Mouse (Mus musculus): ENCODE results near the gene 2310034G01Rik.

2310034G01Rik gene

DNA sequence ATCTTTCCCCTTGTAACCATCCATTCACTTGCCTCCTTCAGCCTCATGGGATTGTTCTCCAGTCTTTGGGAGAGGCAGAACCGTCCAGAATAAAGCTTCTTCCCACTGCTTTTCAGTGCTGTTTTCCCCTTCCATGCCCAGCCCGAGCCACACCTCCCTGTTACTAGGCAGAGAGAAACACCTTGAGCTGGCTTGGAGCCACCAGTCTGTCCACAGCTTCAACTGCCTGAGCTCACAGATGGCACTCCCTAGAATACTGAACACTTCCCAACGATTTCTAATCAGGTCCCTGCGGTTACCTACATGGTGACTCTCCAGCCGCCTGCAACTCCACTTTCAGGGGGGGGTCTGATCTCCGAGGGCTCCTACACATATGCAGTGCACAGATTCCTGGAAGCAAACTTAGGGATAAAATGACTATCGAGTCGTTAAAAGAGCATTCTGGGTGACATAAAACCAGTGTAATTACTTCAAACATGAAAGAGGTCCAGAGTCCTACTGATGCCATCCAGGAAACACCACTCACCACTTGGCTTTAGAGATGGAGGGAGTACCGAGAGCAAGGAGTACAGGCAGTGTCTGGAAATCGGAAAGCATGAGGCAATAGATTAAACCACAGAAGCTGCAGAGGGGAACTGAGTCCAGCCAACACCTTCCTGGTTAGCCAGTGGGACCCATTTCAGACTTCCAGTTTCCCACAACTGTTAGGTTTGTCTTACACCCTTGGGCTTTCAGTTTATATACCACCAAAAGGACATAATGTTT is at the start of gene 2310034G01Rik:
TSS of gene 2310034G01Rik (minus strand) at position 135 of the 765 bp plus-strand sequence.
- peak; percentile 26 for DNase-seq

- DNase-seq: no peak
Measured at GRCm38 (mm10) chr19:46399886-46400285, 49.8 kb upstream of the 2310034G01Rik start.

- no peak for DNase-seq
Measured at GRCm38 (mm10) chr19:46399372-46399771, 49.3 kb upstream of the 2310034G01Rik start.

GRCm38 (mm10) chr19:46398401-46398800 is 48.3 kb upstream of the 2310034G01Rik start:
- DNase-seq: no peak

DNA sequence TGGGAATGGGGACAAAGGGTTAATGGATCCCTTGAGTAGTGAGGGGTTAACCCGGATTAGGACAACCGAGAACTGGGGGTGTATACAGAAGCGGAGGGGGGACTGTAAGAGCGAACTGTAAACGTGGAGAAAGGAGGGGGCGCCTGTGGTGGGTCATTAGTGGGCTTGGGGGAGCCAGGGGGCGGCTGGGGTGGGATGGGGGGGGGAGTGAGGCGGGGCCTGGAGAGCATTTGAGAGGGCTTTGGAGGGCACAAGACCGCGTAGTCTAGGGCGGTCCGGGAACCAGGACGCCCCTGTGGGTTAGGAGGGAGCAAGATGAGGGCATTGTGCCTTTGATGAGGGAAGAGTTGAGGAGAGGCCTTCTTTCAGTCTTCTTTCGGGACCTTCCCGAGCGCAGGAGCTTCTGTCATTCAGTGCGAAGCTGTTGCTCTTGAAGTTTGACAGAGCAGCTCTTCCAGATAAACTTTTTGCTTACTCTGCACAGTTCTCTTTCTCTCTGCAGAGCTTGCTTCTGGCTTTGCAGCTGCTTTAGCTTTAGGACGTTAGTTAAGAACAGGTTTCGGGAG is 47.4 kb upstream of the 2310034G01Rik start:
- DNase-seq: peak; percentile 48

DNA sequence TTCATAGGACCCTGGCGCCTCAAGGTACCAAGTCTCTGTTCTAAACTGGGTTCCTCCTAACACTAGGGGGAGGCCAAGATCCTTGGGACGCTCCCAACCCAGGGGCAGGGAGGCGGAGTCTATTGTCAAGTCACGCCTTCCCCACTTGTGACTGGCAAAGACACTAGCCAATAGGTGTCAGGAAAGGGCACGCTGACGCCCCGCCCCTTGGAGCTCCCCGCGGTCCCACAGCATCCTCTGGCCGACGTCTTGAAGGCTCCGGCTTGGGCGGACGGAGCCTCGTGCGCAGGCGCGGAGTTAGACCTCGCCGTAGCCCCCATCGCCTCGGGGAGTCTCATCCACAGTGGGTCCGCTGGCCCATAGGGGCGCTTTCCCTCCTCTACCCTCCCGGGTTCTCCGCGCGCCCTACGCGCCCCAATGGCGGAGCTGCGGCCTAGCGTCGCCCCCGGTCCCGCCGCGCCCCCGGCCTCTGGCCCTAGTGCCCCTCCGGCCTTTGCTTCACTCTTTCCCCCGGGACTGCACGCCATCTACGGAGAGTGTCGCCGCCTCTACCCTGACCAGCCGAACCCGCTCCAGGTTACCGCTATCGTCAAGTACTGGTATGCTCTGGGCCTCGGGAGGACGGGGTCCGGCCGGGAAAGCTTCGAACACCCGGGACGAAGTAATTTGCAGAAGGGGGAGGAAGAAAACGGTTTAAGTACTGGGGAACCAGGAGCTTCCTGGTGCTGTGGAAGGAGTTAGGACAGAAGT is 46.8 kb upstream of the 2310034G01Rik start, which contains the start of gene Sufu:
TSS of gene Sufu (plus strand) at position 211 of the 750 bp plus-strand sequence.
- peak; percentile 99 for DNase-seq

DNA sequence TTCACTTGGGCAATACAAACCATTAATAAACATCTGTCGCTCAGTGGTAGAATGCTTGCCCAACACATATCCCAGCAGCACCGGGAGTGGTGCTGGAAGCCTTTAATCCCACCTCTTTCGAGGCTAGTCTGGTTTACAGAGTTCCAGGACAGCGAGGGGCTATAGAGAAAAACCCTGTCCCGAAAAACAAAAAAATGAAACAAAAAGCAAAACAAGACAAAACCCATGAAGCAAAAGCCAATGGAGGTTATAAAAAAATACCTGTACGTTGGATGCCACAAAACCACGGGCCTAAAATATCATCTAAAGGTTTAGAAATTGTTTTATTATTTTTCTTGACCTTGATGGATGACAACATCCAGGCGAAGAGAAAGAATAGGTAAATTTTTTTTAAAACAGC is 46.0 kb upstream of the 2310034G01Rik start:
- DNase-seq: no peak

DNA sequence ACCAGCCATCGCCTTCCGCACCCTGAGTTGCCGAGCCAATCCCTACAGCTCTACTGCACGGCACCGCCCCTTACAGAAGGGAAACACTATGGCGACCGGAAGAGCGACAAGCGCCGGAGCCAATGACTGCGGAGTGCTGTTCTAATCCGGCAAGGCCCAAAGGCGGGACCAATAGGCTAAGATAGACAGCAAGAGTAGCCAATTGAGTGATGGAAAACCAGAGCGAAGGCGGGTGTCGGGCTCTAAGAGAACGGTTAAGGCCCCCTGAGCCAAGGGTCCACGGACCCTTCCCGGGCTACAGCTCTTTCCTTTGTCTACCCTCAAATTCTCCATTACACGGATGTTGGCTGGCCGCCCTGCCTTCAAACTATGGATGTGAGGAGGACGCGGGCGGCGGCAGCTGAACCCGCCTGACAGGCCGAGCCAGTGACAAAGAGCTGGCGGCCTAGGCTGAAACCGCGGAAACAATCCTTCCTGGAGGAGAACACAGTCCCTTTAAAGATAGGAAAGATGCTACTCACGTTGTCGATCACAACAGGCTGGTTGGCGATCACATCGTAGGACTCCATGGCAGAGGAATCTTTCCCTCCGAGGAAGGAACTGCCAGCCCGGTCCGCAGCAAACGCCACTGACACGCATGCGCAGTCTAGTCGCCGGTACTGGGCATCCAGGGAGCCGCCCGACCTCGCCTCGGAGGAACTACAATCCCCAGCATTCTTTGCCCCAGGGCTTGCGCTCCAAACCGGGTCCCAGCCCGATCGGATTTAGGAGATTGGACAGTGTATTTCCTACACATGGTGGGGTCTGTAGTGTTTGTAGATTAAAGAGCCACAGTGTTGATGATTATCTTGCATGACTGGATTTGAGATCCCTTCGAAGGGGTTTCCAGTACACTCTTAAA is 45.3 kb upstream of the 2310034G01Rik start, which contains the start of gene Actr1a:
TSS of gene Actr1a (minus strand) at position 640 of the 901 bp plus-strand sequence.
- DNase-seq: peak; percentile 98

DNA sequence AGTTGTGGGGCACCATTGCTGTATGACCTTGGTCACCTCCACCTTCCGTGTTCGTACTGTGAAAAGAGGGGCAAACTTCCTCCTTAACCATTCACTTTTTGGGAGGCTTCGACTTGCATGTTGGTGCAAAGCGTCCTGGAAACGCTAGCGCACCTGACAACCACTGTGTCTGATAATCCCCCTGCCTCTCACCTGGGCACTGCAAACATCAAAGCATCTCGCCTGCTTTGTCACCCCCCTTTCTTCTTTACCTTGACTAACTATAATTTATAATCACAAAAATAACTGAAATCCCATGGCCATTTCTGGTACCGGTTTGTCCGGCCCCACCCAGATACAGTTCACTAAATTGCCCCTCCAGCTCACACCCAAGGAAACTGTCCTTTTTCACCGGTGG is 44.6 kb upstream of the 2310034G01Rik start:
- no peak for DNase-seq

- peak; percentile 65 for DNase-seq
Measured at GRCm38 (mm10) chr19:46392018-46392417, 41.9 kb upstream of the 2310034G01Rik start.

- no peak for DNase-seq
Measured at GRCm38 (mm10) chr19:46389872-46390271, 39.8 kb upstream of the 2310034G01Rik start.

DNA sequence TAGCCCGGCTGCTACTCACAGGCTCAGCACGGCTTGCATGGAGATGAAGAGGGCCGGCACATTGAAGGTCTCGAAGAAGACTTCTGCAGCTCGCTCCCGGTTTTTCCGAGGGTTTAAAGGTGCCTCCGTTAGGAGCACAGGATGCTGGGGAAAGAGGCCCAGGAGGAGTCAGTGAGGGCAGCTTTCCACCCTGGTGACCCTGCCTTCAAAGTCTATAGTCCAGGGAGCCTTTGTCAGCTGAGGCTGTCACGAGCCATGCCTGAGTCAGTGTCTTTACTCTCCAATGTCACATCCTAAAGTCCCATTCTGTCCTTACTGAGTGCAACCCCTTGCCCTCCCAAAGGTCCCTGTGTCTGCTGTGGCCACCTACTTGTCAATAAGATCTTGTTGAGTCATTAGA is 32.2 kb upstream of the 2310034G01Rik start:
- DNase-seq: peak; percentile 50

- no peak for DNase-seq
Measured at GRCm38 (mm10) chr19:46375891-46376290, 25.8 kb upstream of the 2310034G01Rik start.

DNA sequence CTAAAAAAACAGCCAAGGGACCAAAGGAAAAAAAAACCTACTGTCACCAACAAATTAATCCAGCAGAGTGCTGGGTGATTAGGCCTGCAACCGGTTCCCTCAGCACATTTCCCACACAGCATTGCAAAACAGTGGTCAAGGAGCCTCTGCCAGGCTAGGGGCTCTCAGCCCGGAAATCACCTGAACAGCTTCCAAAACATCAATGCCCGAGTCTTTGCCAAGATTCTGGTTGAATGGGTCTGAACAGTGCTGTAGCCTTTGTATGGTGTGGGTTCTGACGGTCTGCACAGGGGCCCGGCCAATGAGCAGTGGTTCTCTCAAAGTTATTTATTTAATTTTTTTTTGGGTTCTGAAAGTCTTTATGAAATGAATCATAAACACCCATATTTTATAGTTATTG is 25.4 kb upstream of the 2310034G01Rik start:
- DNase-seq: no peak

GRCm38 (mm10) chr19:46374477-46375088 is 24.5 kb upstream of the 2310034G01Rik start:
- DNase-seq: no peak

DNA sequence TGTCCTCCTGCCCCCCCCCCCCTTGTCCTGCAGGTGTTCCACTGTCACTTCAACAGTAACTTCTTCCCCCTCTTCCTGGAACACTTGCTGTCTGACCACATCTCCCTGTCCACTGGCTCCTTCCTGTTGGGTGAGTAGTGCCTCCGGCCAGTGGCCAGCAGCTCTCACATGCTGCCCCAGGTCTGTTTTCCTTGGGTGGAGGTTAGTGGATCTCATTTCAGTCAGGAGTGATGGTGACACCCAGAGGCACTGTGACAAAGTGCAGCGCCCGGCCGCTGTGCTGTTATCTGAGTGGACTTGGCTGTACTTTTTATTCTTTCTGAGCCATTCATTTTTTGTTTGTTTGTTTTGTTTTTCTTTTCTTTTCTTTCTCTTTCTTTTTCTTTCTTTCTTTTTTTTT is 19.1 kb upstream of the 2310034G01Rik start:
- DNase-seq: peak; percentile 80

DNA sequence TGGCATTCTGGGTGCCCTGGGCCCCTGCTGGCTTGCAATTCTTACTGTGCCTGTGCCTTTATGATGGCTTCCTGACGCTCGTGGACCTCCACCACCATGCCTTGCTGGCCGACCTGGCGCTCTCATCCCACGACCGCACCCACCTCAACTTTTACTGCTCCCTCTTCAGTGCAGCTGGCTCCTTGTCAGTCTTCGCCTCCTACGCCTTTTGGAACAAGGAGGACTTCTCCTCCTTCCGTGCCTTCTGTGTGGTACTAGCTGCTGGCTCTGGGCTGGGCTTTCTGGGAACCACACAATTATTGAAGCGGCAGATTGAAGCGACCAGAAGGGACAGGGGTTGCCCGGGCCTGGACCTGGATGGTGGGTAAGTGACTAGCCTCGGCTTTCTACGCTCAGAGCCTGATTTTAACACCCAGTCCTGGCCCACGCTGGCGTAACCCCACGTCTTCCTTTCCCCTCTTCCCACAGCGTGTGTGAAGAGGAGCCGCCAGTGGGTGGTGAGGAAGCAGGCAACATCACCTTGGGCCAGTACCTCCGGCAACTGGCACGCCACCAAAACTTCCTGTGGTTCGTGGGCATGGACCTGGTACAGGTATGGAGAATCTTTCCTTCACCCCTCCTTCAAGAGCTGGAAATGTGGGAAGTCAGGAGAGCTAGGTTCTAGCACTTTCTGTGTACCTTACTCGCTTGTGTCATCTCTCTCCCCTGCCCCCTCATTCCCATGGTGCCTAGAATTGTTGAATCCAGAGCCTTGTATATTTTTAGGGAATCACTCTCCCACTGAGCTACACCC is 17.9 kb upstream of the 2310034G01Rik start:
- DNase-seq: no peak

DNA sequence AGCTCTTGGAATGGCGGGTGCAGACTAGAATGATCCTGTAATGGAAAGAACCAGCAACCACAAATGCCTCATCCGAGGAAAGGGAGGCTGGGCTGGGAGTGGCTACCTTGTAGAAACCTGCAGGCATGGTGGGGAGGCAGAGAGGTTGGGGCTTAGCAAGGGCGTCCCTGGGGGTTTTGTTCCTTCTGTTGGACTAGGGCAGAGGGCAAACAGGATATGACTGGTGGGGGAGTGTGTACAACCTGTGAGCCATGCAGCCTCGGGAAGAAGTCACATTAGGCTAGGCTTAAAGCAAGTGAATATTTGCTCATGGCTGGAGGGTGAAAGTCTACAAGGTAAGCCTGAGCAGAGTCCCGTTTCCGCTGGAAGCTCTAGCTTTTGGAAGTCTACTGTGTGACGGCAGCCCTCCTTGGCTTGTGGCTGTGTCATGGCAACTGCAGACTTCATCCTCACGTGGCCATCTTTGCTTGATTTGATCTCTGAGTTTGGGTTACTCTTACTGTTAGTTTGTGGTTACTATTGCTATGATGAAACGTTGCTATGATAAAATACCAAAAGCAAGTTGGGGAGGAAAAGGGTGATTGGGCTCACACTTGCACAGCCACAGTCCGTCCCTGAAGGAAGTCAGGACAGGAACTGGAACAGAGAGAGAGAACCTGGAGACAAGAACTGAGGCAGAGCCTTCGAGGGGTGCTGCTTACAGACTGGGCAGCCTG is 13.3 kb upstream of the 2310034G01Rik start:
- no peak for DNase-seq

DNA sequence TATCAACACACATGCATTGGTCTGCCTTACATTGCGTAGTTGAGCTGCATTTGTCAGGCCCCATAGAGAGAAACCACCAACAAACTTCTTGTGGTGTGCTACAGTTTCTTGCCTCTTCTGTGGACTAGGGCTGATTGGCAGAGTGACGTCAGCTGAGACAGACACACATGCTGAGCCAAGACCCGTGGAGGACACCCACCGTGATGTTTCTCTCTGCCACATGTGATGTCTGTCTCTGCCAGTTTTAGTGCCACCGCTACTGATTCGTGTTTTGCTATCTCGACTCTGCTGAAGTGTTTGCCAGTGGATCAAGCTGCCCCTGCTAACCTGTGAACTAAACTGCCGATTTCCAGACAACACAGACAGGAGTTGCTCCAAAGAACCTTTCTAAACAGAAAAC is 12.0 kb upstream of the 2310034G01Rik start:
- no peak for DNase-seq

DNA sequence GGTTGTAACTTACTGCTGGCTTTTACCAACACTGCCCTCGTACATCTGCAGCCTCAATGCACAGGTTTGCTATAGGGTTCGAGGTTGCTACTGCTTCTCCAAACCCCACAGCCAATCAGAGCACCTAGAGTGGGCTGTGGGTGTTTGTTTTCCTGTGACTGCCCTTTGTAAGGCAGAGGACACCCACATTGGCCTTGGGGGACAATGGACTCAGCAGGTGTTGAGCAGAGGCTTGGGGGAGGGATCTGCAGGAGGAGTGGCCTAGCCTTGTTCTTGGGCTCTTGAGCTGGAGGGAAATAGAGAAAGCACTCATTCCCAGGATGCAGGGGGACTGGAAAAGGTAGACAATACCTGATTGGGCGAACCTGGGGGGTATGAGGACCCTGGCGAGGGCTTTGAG is 8.3 kb upstream of the 2310034G01Rik start:
- DNase-seq: no peak

Data from kidney, postnatal 10 days (tissue).